Mouse (Mus musculus) splenic B cell, adult 2 months (primary cell): ENCODE results near the gene Gpr149.

Experiments used
- DNase-seq: peaks from one replicate; pipeline ENCODE4 v3.0.0-alpha.2; 2011; ENCODE audit warnings: low read depth, low spot score
- H3K27me3 ChIP-seq: 2 replicates; pipeline ENCODE4 v1.6.1; 2012; ENCODE audit warnings: mild to moderate bottlenecking, low read length, moderate library complexity, mixed read lengths; ENCODE audit not compliant: control insufficient read depth, poor library complexity, insufficient read depth, severe bottlenecking
- H3K36me3 ChIP-seq: 2 replicates; pipeline ENCODE4 v1.6.1; 2012; ENCODE audit warnings: mild to moderate bottlenecking, low read length, moderate library complexity, mixed read lengths; ENCODE audit not compliant: control insufficient read depth, poor library complexity, insufficient read depth, severe bottlenecking

Gpr149 gene

DNA sequence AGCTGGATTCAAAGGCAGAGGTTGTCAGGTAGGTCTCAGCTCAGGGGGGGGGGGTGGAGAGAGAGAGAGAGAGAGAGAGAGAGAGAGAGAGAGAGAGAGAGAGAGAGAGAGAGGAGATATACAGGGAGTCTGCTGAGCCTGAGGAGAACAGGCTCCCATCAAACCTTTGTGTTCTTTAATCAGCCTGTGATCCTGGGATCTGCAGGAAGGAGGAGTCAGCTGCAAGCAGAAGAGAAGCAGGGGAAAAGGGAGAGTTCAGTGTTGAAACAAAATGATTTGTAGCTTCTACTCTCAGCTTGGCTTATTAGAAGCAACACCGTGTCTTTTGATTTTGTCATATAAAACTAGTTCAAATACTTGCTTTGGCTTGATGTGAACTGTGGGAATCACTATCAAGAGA is at the start of gene Gpr149:
Gene Gpr149, minus strand, starts transcription at position 168 of the 400 bp plus-strand sequence.
- no peak for DNase-seq
- no peaks in the 10 kb centered on the region for H3K27me3 ChIP-seq
- no peaks in the 10 kb centered on the region for H3K36me3 ChIP-seq

GRCm38 (mm10) chr3:62650551-62650950 is 45.6 kb upstream of the Gpr149 start:
- no peaks in the 10 kb centered on the region for H3K27me3 ChIP-seq
- no peak for DNase-seq

DNA sequence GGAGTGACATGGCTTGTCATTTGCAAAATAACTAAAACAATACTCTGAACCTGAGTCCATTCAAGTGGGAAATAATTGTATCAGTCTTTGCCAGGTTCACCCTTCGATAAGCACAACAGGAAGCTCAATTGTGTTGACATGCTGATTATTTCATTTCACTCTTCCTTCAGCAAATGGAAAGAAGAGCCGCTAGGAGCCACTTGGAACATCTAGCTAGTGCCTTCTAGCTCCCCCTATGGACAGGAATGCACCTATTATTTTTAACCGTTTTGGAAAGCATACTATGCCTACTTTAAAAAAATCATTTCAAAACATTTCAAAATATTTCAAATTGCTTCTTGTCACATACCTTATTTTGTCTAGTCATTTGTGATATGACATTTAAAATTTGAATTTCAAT is 5.9 kb upstream of the Gpr149 start:
- DNase-seq: no peak
- Histone ChIP-seq H3K36me3 (no peaks in the 10 kb centered on the region), H3K27me3 (no peaks in the 10 kb centered on the region)

More at GRCm38 (mm10) chr3:62650551-62650950, 45.6 kb upstream of the Gpr149 start:
- H3K36me3 ChIP-seq: no peaks in the 10 kb centered on the region

DNA sequence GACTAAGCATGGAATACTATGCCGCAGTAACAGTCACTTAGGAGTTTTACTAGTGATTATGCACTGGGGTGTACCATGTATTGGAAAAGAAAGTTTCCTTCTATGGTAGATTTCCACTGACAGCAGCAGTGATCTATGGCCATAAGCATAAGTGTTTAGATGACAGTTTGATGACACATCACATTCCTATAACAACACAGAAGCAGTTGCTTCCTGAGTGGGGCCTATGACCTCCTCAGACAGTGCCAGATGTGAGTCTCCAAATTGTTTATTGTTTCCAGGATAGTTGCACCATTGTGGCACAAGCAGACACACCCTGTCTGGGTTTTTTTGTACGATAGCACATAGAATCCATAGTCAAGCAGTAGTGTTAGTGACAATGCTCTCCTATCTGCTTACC is 991 bp upstream of the Gpr149 start:
- no peak for DNase-seq

GRCm38 (mm10) chr3:62604047-62604391 is 921 bp downstream of the Gpr149 start:
- Histone ChIP-seq H3K36me3 (no peaks in the 10 kb centered on the region), H3K27me3 (no peaks in the 10 kb centered on the region)
- no peak for DNase-seq

More for the DNA sequence above, 991 bp upstream of the Gpr149 start:
- Histone ChIP-seq H3K27me3 (no peaks in the 10 kb centered on the region), H3K36me3 (no peaks in the 10 kb centered on the region)

- Histone ChIP-seq H3K36me3 (no peaks in the 10 kb centered on the region), H3K27me3 (no peaks in the 10 kb centered on the region)
- no peak for DNase-seq
Observed at GRCm38 (mm10) chr3:62603231-62604046, 1.5 kb downstream of the Gpr149 start.

- Histone ChIP-seq H3K36me3 (no peaks in the 10 kb centered on the region), H3K27me3 (no peaks in the 10 kb centered on the region; the same call in 1 of the 2 replicates)
- DNase-seq: no peak
Observed at GRCm38 (mm10) chr3:62602466-62602865, 2.5 kb downstream of the Gpr149 start.

DNA sequence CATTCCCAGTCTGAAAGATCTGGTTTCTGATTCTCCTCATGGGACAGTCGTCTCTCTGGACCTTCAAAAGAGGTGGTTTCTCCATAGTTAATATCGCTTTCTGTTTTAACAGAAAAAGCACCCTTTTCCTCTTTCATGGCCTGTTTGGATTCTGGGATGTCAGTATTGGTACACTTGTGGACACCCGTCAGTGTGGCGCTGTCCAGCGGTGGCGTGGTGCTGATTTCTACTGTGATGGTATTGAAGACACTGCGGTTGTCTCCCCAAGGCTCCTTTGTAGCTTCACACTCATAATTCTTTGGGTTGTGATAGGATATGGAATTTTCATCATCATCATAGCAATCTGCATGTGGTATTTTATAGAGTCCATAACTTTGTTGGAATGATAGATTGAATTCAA is 10.1 kb downstream of the Gpr149 start:
- DNase-seq: no peak
- Histone ChIP-seq H3K36me3 (no peaks in the 10 kb centered on the region), H3K27me3 (no peaks in the 10 kb centered on the region; the same call in 1 of the 2 replicates)

DNA sequence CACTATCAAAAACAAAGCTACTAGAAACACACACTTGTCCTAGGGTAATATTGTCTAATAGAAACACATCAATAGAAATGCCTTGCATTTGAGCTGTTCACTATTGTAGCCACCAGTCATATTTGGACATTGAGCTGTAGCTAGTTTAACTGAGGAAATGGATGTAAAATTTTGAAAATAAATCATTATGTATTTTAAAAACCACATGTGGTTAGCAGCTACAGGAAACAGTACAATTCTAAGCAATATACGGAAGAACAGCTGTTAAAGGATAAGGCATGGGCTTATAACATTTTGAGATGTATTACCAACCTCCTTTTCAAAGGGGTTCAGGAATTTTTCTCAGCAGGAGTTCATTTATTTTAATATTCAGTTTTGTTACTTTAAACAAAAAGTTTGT is 19.9 kb downstream of the Gpr149 start:
- no peak for DNase-seq
- Histone ChIP-seq H3K27me3 (no peaks in the 10 kb centered on the region), H3K36me3 (no peaks in the 10 kb centered on the region)

DNA sequence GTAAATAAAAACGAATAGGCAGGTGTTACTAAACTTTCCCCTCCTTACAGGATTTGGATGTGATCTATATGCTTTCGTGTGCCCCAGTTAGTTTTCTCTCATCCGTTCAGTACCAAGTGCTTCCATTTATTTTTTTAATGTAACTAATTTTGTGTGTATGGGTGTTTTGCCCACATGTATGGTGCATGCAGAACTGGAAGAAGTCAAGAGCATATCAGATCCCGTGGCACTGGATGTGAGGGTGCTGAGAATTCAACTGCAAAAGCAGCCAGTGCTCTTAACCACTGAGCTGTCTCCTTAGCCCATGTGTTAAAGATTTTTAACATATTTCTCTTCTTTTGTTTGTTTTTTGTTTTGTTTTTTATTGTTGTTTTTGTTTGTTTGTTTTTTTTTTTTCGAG is 77.3 kb downstream of the Gpr149 start:
- DNase-seq: no peak
- Histone ChIP-seq H3K36me3 (no peaks in the 10 kb centered on the region), H3K27me3 (no peaks in the 10 kb centered on the region)

- Histone ChIP-seq H3K36me3 (no peaks in the 10 kb centered on the region), H3K27me3 (no peaks in the 10 kb centered on the region)
- DNase-seq: no peak
Observed at GRCm38 (mm10) chr3:62527160-62527559, 77.8 kb downstream of the Gpr149 start.

GRCm38 (mm10) chr3:62507206-62507647 is 97.7 kb downstream of the Gpr149 start:
- Histone ChIP-seq H3K27me3 (no peaks in the 10 kb centered on the region), H3K36me3 (no peaks in the 10 kb centered on the region)
- DNase-seq: no peak

DNA sequence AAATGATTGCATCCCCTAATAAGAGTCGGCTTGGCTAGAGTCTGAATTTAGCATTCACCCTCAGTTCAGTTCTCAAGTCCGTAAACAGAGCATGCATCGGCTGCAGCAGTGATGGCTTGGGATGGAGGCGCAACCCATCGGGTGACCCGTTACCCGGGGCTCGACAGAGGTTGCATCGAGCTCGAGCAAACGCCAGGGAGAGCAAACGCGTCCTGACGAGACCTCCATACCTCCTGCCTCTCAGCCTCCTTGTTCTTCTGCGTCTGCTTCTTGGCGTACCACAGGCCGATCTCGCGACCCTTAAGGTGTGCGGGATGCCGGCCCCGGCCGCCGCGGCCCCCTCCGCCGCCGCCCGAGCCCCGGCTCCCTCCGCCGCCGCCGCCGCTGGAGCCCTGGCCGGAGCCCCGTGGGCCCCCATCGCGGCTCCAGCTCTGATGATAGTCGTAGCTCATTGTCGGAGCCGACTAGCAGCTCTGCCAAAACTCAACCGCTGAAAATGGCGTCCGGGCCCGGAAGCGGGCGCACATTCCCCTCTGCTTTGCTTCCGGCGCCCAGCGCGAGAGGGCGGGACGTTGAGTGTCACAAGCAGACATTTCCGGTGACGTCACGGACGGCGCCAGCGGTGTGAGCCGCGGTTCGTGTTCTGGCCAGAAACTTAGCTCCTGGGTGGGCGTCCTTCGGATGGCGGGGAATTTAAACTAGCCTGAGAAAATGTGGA is 98.3 kb downstream of the Gpr149 start, which contains the start of gene Dhx36:
Gene Dhx36, minus strand, starts transcription at position 517 of the 718 bp plus-strand sequence.
- Histone ChIP-seq H3K36me3 (no peaks in the 10 kb centered on the region), H3K27me3 (no peaks in the 10 kb centered on the region)
- peak; percentile 97 for DNase-seq

GRCm38 (mm10) chr3:62505166-62505900 is 99.6 kb downstream of the Gpr149 start:
- DNase-seq: no peak
- Histone ChIP-seq H3K36me3 (peaks cover 3% of the 10 kb centered on the region; the same call in 1 of the 2 replicates), H3K27me3 (no peaks in the 10 kb centered on the region)

GRCm38 (mm10) chr3:62499327-62499726 is 105.6 kb downstream of the Gpr149 start:
- Histone ChIP-seq H3K36me3 (peaks cover 13% of the 10 kb centered on the region), H3K27me3 (no peaks in the 10 kb centered on the region)
- no peak for DNase-seq
